In the genomic region with DNA sequence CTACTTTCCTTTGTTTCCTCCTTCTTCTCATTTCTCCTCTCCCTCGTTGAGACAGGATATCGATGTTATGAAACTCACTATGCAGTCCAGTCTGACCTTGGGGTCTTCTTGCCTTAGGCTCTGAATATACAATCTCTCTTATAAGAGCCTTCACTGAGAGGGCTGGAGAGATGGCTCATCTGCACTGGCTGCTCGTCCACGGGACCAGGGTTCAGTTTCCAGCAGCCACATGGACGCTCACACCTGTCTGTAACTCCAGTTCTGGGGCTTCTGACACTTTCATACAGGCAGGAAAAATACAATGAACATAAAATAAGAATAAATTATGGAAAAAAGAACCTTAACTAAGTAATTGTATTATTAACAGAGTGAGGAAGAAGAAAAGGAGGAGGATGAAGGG, we compare ENCODE assay signal across 44 mouse cellular contexts. TPM values are rescaled to one million over a fixed set of nuclear protein-coding genes. Genes with fewer than 3 reads are reported as not detected.
"Had no signal": no experiment of that assay in that cellular context is flagged by ENCODE, and none has a peak within 500 bp of the region (broad histone marks: within the 10 kb centered on the region; RNA-seq: fewer than 3 reads in every experiment).

No protein-coding gene starts in this region.

- H3K27ac ChIP-seq: heart, embryonic 10.5 days; heart, embryonic 13.5 days; heart, embryonic 15.5 days; hindbrain, embryonic 10.5 days; hindbrain, embryonic 12.5 days; hindbrain, embryonic 13.5 days; hindbrain, embryonic 14.5 days; hindbrain, embryonic 15.5 days; hindbrain, postnatal 0 days; intestine, embryonic 15.5 days; kidney, embryonic 15.5 days; kidney, postnatal 0 days; layer of hippocampus, adult 2 months had no signal

- H3K9me3 ChIP-seq: heart, embryonic 10.5 days; heart, embryonic 12.5 days; heart, embryonic 13.5 days; heart, embryonic 15.5 days; hindbrain, embryonic 10.5 days; hindbrain, embryonic 12.5 days; hindbrain, embryonic 13.5 days; hindbrain, embryonic 15.5 days; intestine, embryonic 15.5 days; kidney, embryonic 15.5 days had no signal

- H3K4me2 ChIP-seq: heart, embryonic 11.5 days; heart, embryonic 12.5 days; heart, embryonic 13.5 days; heart, embryonic 15.5 days; hindbrain, embryonic 12.5 days; hindbrain, embryonic 13.5 days; hindbrain, embryonic 14.5 days; hindbrain, embryonic 15.5 days; intestine, embryonic 15.5 days; kidney, embryonic 15.5 days had no signal

- H3K27me3 ChIP-seq: heart, embryonic 12.5 days; heart, embryonic 13.5 days; heart, embryonic 15.5 days; hindbrain, embryonic 15.5 days; intestine, embryonic 15.5 days; kidney, embryonic 15.5 days had no signal

- H3K9ac ChIP-seq: heart, embryonic 12.5 days; heart, embryonic 13.5 days; heart, embryonic 15.5 days; hindbrain, embryonic 12.5 days; hindbrain, embryonic 13.5 days; hindbrain, embryonic 14.5 days; hindbrain, embryonic 15.5 days; intestine, embryonic 15.5 days; kidney, embryonic 15.5 days had no signal

- DNase-seq: heart, postnatal 10 days; heart, postnatal 14 days; heart, postnatal 36 days; heart, postnatal 4 days; kidney, adult 11 months; kidney, adult 18-20 months; kidney, adult 2 months; kidney, adult 8-10 months; kidney, adult 9 months; kidney, postnatal 10 days; kidney, postnatal 14 days; kidney, postnatal 25 days; kidney, postnatal 36 days; kidney, postnatal 4 days; layer of hippocampus, adult 9-11 months; layer of hippocampus, postnatal 36 days had no signal

- H3K36me3 ChIP-seq: heart, embryonic 10.5 days; heart, embryonic 12.5 days; heart, embryonic 13.5 days; heart, embryonic 15.5 days; hindbrain, embryonic 10.5 days; hindbrain, embryonic 12.5 days; hindbrain, embryonic 13.5 days; hindbrain, embryonic 15.5 days; intestine, embryonic 15.5 days; kidney, embryonic 15.5 days had no signal

- H3K4me1 ChIP-seq: heart, embryonic 10.5 days; heart, embryonic 12.5 days; heart, embryonic 13.5 days; heart, embryonic 15.5 days; hindbrain, embryonic 15.5 days; intestine, embryonic 15.5 days; kidney, embryonic 15.5 days had no signal

- H3K4me3 ChIP-seq: heart, embryonic 10.5 days; heart, embryonic 12.5 days; heart, embryonic 13.5 days; heart, embryonic 15.5 days; hindbrain, embryonic 10.5 days; hindbrain, embryonic 12.5 days; hindbrain, embryonic 13.5 days; hindbrain, embryonic 15.5 days; intestine, embryonic 15.5 days; kidney, embryonic 15.5 days; layer of hippocampus, adult 2 months had no signal

- ATAC-seq: hindbrain, embryonic 16.5 days; hindbrain, postnatal 0 days; inflammation-experienced regulatory T-cells, adult 6 months; intestine, embryonic 15.5 days; intestine, embryonic 16.5 days; intestine, postnatal 0 days had no signal

RNA-seq across cellular contexts. Expression of a gene that starts 9.5 kb away (rescaled TPM):
- total RNA-seq: hematopoietic stem cell, adult 5-6 weeks; hindbrain, postnatal 0 days had no signal
- polyA plus RNA-seq: heart, embryonic 10.5 days; heart, embryonic 11.5 days; heart, embryonic 12.5 days; hindbrain, embryonic 10.5 days; hindbrain, embryonic 11.5 days; hindbrain, embryonic 12.5 days; hindbrain, embryonic 13.5 days; hindbrain, embryonic 14.5 days; hindbrain, embryonic 15.5 days; inflammation-experienced regulatory T-cells, adult 6 months; intestine, embryonic 14.5 days; intestine, embryonic 15.5 days; intestine, embryonic 16.5 days; intestine, postnatal 0 days; kidney, adult 2 months; kidney, embryonic 14.5 days; kidney, embryonic 15.5 days; kidney, embryonic 16.5 days; kidney, postnatal 0 days; large intestine, adult 2 months had no signal

RNA-seq across cellular contexts. Expression of a gene that starts 53.6 kb away (rescaled TPM):
- total RNA-seq: heart, postnatal 10 days; heart, postnatal 14 days; heart, postnatal 25 days; heart, postnatal 36 days; heart, postnatal 4 days; hematopoietic stem cell, adult 5-6 weeks had no signal
- polyA plus RNA-seq: heart, embryonic 12.5 days; heart, embryonic 14.5 days; heart, postnatal 0 days; inflammation-experienced regulatory T-cells, adult 6 months; intestine, embryonic 14.5 days; intestine, embryonic 15.5 days; intestine, embryonic 16.5 days; intestine, postnatal 0 days; kidney, adult 2 months; large intestine, adult 2 months had no signal
